Mouse (Mus musculus): Measurements from ENCODE around the gene Cldn12. TPM values are rescaled to one million over a fixed set of nuclear protein-coding genes. Genes with fewer than 3 reads are reported as not detected.

Cldn12 gene
- 10 to 100 TPM; 12.1 to 15.5 (median 14.1) TPM for total RNA-seq (2022)

DNA sequence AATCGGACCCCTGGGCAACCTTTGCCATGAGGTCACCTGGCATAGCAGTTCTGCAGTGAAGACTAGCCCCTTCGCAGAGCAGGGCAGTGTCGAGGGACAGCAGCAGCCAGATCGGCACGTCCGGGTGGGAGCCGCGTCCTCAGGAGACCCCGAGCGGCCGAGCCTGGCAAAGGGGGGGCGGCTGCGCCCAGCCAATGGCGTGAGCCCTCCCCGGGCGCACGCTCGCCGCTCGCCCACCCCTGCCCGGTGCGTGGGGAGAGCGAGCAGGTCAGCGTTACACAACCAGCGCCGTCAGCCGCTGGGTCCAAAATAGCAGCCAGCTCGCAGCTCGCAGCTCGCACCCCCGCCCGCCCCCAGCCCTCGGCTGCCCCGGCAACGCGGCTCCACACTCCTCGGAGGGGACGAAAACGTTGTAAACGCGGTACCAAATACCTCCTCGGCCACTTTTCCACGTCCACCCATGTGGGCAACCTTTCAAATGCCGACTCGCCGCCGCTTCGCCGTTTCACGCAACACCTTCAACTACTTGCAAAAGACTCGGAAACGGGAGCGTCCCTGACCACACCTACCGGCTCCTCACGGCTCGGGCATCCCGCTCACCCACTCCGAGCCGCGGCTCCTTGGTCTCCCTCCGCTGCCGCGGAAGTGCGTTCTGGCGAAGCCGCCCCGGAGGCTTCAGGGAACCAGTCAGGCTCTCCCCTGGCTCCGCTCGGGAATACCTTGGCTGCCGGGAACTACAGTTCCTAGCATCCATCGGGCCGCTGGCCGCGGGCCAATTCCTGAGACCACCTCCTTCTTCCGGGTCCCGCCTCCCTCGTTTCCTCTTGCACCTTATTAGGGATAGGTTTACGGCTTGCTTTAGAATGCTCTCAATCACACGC lies at the start of gene Cldn12:
Gene Cldn12, minus strand, starts transcription at position 763 of the 881 bp plus-strand sequence.
- peak; percentile 96 for DNase-seq (ENCODE audit: low spot score in 2 of 2)

DNA sequence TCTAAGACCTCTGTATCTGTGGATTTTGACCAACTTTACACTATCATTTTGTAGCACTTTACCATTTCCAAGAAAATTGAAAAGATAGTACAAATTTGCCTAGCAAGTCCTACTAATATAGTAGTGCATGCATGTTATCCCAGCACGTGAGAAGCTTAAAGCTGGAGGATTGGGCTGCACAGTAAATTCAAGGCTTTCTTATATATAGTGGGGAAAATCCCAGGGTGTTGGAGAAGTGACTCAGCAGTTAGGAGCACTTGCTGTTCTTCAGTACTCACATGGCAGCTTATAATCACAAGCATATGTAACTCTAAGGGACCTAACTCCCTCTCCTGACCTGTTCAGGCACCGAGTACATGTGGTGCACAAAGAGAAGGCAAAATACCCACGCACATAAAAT lies 47.7 kb upstream of the Cldn12 start:
- DNase-seq (ENCODE audit: low spot score in 2 of 2): no peak

GRCm38 (mm10) chr5:5561041-5561706 lies 46.4 kb upstream of the Cldn12 start:
- no peak for DNase-seq (ENCODE audit: low spot score in 2 of 2)

DNA sequence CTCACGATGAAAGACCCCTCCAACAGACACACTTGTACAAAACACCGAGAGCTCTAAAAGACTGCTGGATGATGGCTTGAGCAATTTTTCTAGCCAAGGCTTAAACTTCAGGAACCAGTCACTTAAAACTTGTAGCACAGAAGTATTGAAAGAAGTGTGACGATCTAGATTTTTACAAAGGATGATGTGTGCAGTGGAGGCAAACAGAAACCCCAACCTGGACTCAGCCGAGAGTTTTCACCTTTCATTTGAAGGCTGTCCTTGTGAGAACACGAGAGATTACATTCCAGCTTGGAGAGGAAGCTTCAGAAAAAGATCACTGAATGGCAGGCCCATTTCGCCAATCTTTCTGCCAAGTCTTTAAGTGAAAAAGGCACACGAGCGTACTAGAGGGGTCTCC lies 45.0 kb upstream of the Cldn12 start:
- DNase-seq (ENCODE audit: low spot score in 2 of 2): no peak

- peak; percentile 65 to 78 for DNase-seq (ENCODE audit: low spot score in 2 of 2)
These were observed 44.5 kb upstream of the Cldn12 start, which contains the start of gene Gtpbp10 for GRCm38 (mm10) chr5:5559079-5559740. TSS of gene Gtpbp10 (minus strand) at chr5:5559538.

- no peak for DNase-seq (ENCODE audit: low spot score in 2 of 2)
These were observed 36.4 kb upstream of the Cldn12 start for GRCm38 (mm10) chr5:5551110-5551509.

DNA sequence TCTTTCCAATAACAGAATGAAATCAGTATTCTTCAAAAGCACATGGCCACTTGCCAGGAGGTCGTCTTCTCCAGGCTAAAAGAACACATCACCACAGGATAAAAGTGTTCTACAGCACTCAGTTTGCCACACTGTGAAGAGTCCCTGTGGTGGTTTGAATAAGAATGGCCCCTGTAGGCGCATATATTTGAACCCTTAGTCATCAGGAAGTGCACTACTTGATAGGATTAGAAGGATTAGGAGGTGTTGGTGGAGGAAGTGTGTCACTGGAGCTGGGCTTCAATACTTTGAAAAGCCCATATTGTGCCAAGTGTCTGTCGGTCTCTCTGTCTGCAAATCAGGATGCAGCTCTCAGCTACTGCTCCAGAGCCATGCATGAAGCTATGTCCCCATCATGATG lies 25.6 kb upstream of the Cldn12 start:
- DNase-seq (ENCODE audit: low spot score in 2 of 2): no peak

- DNase-seq (ENCODE audit: low spot score in 2 of 2): no peak
These were observed 25.0 kb upstream of the Cldn12 start for GRCm38 (mm10) chr5:5539771-5540170.

DNA sequence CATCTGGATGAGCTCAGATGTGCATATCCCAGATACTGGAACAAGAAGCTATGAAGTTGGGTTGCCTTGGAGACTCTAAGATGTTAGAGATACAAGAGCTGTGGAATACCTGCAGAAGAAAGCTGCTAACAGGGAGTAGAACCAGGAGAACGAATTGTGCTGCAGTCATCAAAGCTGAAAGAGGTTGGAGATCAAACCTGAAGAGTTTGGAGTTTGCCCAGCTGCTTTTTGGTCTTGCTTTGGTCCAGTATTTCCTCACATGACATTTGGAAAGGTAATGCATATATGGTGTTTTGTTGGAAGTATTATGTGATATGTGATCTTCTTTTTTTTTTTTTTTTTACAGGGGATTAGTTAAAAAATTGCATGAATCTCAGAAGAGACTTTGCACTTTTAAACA lies 21.4 kb upstream of the Cldn12 start:
- no peak for DNase-seq (ENCODE audit: low spot score in 2 of 2)

- DNase-seq (ENCODE audit: low spot score in 2 of 2): no peak
These were observed 19.1 kb upstream of the Cldn12 start for GRCm38 (mm10) chr5:5533656-5534420.

- no peak for DNase-seq (ENCODE audit: low spot score in 2 of 2)
These were observed 653 bp upstream of the Cldn12 start for GRCm38 (mm10) chr5:5515411-5515810.

DNA sequence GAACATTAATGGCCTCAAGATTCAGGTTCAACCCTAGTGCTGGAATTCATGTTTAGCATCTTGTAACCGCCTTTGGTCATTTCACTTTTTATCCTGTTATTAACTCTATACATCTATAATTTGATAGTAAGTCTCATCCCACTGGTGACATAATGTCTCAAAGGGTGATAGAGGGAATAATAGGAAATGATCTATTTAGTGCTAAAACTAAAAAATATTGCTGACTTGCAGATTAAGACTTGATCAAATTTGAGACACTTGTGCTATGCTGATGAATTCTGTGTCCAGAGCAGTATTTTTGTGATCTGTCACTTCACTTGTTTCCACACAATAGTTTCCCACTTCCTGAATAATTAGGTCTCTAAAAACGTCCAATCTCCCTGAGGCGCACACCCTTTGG lies 3.4 kb downstream of the Cldn12 start:
- DNase-seq (ENCODE audit: low spot score in 2 of 2): no peak

GRCm38 (mm10) chr5:5510989-5511388 lies 3.8 kb downstream of the Cldn12 start:
- DNase-seq (ENCODE audit: low spot score in 2 of 2): no peak

DNA sequence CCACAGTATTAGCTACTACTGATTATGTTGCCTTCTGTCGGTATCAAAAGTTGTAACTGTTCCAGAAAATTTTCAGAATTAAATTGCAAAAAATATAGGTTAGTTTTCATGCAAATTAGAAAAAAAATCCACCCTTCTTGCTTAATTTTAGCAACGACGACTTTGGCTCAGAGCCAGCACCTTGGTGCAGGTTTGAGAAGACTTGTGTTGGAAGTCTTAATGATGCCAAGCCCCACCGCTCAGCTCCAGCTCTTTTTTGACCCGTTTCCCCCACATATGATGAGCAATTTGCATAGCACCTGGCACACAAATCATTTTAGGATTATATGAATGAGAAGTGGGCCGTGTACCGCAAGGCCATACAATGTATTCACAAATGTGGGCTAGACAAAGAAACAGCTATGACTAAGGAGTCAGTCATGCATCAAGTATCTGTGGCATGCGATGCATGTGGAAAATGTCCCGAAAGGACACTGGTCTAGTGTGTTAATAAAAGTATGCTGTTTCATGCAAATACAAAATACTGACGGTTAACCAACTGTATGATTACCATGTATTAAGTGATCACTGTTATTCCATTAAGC lies 4.4 kb downstream of the Cldn12 start:
- DNase-seq (ENCODE audit: low spot score in 2 of 2): no peak

- no peak for DNase-seq (ENCODE audit: low spot score in 2 of 2)
These were observed 6.5 kb downstream of the Cldn12 start for GRCm38 (mm10) chr5:5508231-5508630.

DNA sequence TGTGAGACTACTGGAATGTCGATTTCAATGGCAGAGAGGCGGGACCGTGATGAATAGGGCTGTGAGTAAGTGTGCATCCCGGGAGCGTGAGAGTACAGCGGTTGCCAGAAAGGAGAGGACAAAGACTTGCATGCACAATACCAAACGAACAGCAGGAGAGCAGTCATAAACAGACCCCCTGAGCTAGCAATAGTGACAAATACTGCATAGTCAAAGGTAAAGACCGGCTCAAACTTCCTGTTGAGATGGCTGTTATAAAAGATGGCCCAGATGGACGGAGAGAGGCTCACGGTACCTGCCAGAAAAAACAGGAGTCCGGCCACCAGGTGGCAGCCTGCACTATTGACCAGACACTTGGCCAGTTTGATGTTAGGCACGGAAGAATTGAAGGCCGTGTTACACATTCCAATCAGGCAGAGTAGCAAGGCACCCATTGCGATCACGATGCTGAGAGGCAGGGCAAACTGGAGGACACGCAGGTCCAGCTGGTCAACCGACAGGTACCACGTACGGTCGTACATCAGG lies 7.0 kb downstream of the Cldn12 start:
- DNase-seq (ENCODE audit: low spot score in 2 of 2): peak in 1 of 2 experiments; percentile 34

DNA sequence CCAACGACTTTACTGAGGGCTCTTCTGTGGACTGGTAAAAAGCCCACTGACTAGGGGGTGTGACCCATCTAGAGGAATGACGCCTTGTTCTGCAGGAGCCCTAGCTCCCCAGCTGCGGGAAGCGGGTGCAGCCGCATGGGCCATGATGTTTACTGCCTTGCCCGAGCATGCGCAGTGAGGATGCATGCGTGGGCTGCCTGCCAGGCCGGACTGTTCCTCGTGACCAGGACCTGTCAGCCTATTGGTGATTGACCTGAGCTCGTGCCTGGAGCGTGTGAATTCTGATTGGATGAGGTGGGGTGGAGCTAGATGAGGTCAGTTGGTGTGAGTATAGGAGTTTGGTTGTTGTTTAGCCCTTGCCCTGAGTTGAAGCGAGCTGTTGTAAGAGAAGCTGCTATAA lies 10.3 kb downstream of the Cldn12 start:
- no peak for DNase-seq (ENCODE audit: low spot score in 2 of 2)

DNA sequence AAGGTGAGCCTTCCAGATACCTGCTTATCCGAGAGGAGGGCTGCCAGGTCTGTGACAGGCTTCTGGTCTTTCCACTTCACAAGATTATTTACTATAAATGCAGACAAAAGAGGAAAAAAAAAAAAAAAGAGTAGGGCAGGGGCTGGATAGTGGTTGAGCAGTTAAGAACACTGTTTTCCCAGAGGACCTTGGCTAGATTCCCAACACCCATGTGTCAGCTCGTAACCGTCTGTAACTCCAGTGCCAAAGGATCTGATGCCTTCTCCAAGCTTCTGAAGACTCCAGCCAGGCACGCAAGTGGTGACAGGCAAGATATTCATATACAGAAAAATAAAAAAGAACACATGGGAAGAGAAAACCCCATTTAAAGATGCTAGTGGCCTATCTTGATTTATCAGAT lies 11.4 kb downstream of the Cldn12 start:
- no peak for DNase-seq (ENCODE audit: low spot score in 2 of 2)

DNA sequence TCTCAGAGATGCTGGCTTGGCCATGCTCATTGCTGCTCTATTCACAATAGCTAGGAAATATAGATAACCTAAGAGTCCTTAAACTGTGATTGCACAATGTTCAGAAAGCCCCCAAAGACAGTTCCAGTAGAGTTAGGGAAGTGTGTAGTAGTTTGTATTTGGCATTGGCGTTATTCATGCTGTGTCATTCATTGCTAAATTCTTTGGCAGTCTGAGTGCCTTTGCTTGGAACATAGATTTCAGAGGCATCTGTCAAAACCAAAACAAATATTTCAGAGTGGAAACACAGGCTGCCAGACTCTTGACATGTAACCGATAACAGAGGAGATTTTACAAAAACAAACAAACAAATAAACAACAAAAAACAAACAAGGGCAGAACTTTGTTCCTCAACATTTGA lies 13.2 kb downstream of the Cldn12 start:
- DNase-seq (ENCODE audit: low spot score in 2 of 2): no peak

DNA sequence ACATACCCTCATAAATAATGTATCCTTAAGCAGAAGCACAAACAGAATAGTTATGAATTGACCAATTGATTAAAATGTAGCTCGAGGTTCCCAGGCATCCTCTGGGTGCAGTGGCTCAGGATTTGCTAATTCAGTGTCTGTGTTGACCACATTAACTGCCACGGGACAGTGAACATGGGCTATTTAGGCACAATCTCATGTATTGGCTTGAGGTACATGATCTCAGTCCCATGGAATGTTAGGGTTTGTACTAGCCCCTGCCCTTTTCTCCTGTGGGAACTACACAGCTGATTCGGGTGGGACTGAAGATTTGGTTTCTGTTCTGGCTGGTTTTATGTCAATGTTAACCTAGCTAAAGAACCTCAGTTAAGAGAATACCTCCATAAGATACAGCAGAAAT lies 18.4 kb downstream of the Cldn12 start:
- DNase-seq (ENCODE audit: low spot score in 2 of 2): no peak

DNA sequence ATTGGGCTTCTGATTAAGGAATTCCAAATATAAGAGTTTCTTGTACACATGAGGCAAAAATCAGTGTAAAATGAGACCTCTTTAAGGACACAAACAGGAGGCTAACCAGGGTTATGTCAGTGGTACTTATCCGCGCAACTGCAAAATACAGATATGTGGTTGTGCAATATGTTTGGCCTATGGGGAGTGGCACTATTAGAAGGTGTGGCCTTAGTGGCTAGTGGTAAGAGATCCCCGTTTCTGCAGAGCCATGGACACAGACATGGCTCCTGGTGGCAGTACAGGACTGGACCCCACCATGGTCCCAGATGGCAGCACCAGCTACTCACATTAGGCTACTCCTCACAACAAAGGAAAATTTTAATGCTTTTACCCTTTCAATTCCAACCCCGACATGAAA lies 19.7 kb downstream of the Cldn12 start:
- no peak for DNase-seq (ENCODE audit: low spot score in 2 of 2)

Measured in gastrocnemius, adult 8-10 months (tissue).